Mouse (Mus musculus) kidney, embryonic 14.5 days (tissue): Measurements from ENCODE around the gene Fgf9. TPM values are rescaled to one million over a fixed set of nuclear protein-coding genes. Genes with fewer than 3 reads are reported as not detected.

Experiments used
- ATAC-seq: fragments of 200-750 bp; cut with Nextera tagmentation; 2 replicates; pipeline ENCODE4 v1.8.0; 2017; ENCODE audit warnings: moderate number of reproducible peaks, mild to moderate bottlenecking, moderate TSS enrichment, moderate library complexity; ENCODE audit not compliant: low FRiP score, low TSS enrichment
- H3K27ac ChIP-seq: fragments of 300-500 bp; sonication (generic); 2 replicates; pipeline ENCODE4 v1.5.1; 2014; ENCODE audit warnings: low read depth, mild to moderate bottlenecking, low read length, moderate library complexity, mixed read lengths
- H3K27me3 ChIP-seq: fragments of 300-500 bp; sonication (generic); 2 replicates; pipeline ENCODE4 v1.6.1; 2014; ENCODE audit warnings: mild to moderate bottlenecking, low read length; ENCODE audit not compliant: control insufficient read depth, insufficient read depth
- H3K36me3 ChIP-seq: fragments of 300-500 bp; sonication (generic); 2 replicates; pipeline ENCODE4 v1.6.1; 2014; ENCODE audit warnings: low read length, mixed read lengths; ENCODE audit not compliant: control insufficient read depth, insufficient read depth
- H3K4me1 ChIP-seq: fragments of 300-500 bp; sonication (generic); 2 replicates; pipeline ENCODE4 v1.6.1; 2014; ENCODE audit warnings: low read length, mixed read lengths; ENCODE audit not compliant: control insufficient read depth, insufficient read depth
- H3K4me2 ChIP-seq: fragments of 300-500 bp; sonication (generic); replicated peaks from 2 replicates; pipeline ENCODE4 v1.6.1; 2014; ENCODE audit warnings: low read depth, mild to moderate bottlenecking, low read length
- H3K4me3 ChIP-seq: fragments of 300-500 bp; sonication (generic); 2 replicates; pipeline ENCODE4 v1.5.1; 2014; ENCODE audit warnings: mild to moderate bottlenecking, low read length
- H3K9ac ChIP-seq: fragments of 300-500 bp; sonication (generic); 2 replicates; pipeline ENCODE4 v1.6.1; 2014; ENCODE audit warnings: low read depth, mild to moderate bottlenecking, low read length, moderate library complexity
- H3K9me3 ChIP-seq: fragments of 300-500 bp; sonication (generic); 2 replicates; pipeline ENCODE4 v1.6.1; 2016; ENCODE audit warnings: low read length; ENCODE audit not compliant: control insufficient read depth
- WGBS: fragments of 180-500 bp; shearing (Covaris S2); extraction: QIAGEN DNeasy Blood & Tissue Kit; methylation state at CpG from one replicate; pipeline ENCODE4 v1.1.7; 2014; 5-methylcytosine and 5-hydroxymethylcytosine counted together
- polyA plus RNA-seq: library from polyadenylated mRNA; unstranded; fragments of >200 nt; fragmentation: Nextera tagmentation; extraction: Ambion mirVana; gene quantifications from 2 replicates; pipeline ENCODE4 v1.2.1, GENCODE M21; 2014

Fgf9 gene
- polyA plus RNA-seq, 1 experiment from 2014 or later = 7.1 TPM

DNA sequence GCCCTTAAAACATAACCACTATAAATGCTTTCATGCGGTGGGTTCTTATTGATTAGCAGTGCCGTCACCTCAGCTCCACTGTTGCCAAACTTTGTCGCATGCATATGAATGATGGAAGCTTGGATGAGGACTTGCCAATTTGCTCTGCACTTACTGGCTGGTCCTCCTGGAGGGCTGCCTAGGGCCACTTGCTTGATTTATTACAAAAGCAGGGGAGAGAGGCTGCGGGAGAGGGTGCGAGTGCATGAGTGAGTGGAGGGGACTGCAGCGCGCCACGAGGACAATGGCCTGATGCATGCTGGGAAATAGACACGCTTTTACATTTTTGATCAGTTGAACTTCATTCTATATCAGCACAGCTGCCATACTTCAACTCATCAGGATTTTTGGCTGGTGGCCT is 39.3 kb downstream of the Fgf9 start:
- H3K36me3 ChIP-seq = no peaks in the 10 kb centered on the region
- 0 out of 2 replicates have a peak, but pooled peaks cover 3% of the 10 kb centered on the region for H3K4me1 ChIP-seq
- no peak overlapping the region for H3K4me3 ChIP-seq
- no peak overlapping the region for H3K4me2 ChIP-seq
- WGBS = 84% methylated on average over 9 of the region's 9 CpGs
- H3K27me3 ChIP-seq = no peaks in the 10 kb centered on the region
- H3K9ac ChIP-seq = no peak overlapping the region
- no peaks in the 10 kb centered on the region for H3K9me3 ChIP-seq
- H3K27ac ChIP-seq = no peak overlapping the region
- ATAC-seq = no peak

DNA sequence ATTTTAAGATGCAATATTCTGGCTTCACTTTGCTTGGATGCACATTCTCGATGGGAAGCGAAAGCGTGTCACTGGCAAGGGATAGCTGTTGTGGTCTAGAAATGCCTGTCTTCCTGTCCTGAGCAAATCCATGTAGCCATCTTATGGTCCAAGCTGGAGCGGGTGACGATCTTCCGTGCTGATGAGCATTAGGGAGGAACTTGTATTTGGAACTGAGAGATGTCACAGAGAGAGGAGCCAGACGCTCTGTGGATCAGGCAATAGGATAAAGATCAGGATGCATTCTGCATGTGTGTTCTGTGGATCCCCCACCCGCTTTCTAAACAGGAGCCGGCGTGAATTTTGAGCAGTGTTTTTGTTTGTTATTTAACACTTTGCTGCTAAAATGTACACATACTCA is 41.2 kb downstream of the Fgf9 start:
- no peaks in the 10 kb centered on the region for H3K9me3 ChIP-seq
- H3K9ac ChIP-seq = no peak overlapping the region
- H3K4me3 ChIP-seq = no peak overlapping the region
- no peaks in the 10 kb centered on the region for H3K36me3 ChIP-seq
- 91% methylated on average over 10 of the region's 10 CpGs for WGBS
- H3K27me3 ChIP-seq = no peaks in the 10 kb centered on the region
- ATAC-seq = no peak
- no peak overlapping the region for H3K27ac ChIP-seq
- H3K4me1 ChIP-seq = 0 out of 2 replicates have a peak, but pooled peaks cover 3% of the 10 kb centered on the region
- H3K4me2 ChIP-seq = no peak overlapping the region

DNA sequence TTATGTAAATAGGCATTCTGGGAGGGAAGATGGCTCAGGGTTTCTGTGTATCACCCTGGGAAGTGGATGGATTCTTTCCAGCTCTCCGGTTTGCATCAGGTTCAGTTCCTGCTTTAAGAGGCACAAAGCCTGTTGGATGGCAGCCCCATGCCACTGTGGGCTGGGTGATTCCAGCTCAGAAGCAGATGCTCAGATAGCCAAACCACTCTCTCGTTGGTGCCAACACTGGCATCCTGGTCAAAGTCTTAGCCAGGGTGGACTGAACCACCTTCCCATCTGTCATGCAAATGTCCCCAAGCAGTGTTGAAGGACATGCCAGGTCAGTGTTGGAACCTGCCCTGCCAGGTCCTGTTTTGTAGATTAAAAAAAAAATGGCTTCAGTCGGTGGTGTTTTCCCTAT is 42.0 kb downstream of the Fgf9 start:
- Histone ChIP-seq H3K9me3 (no peaks in the 10 kb centered on the region), H3K27me3 (no peaks in the 10 kb centered on the region), H3K4me1 (0 out of 2 replicates have a peak, but pooled peaks cover 3% of the 10 kb centered on the region), H3K4me3 (no peak overlapping the region), H3K36me3 (no peaks in the 10 kb centered on the region), H3K9ac (no peak overlapping the region), H3K27ac (no peak overlapping the region), H3K4me2 (no peak overlapping the region)
- no peak for ATAC-seq
- 68% methylated on average over 3 of the region's 3 CpGs for WGBS

DNA sequence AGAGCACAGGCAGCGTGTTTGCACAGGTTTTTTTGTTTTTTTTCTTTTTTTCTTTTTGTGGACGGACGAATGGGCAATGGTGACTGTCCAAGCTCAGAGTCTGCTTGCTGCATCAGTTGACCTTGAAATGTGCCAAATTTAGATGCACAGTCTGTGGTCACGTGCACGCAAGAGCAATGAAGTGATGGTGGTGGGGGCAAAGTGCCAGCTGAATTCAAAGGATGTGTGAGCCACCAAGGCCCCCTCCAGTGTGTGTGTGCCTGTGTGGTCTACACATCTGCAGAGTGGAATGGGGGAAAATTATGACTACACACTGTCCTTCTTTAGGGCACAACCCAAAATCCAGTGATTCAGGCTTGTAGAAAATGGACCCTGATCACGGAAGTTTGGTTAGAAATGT is 42.8 kb downstream of the Fgf9 start:
- Histone ChIP-seq H3K4me3 (no peak overlapping the region), H3K27ac (no peak overlapping the region), H3K27me3 (no peaks in the 10 kb centered on the region), H3K36me3 (no peaks in the 10 kb centered on the region), H3K4me1 (0 out of 2 replicates have a peak, but pooled peaks cover 3% of the 10 kb centered on the region), H3K9ac (no peak overlapping the region), H3K9me3 (no peaks in the 10 kb centered on the region), H3K4me2 (no peak overlapping the region)
- 24% methylated on average over 6 of the region's 6 CpGs for WGBS
- no peak for ATAC-seq

DNA sequence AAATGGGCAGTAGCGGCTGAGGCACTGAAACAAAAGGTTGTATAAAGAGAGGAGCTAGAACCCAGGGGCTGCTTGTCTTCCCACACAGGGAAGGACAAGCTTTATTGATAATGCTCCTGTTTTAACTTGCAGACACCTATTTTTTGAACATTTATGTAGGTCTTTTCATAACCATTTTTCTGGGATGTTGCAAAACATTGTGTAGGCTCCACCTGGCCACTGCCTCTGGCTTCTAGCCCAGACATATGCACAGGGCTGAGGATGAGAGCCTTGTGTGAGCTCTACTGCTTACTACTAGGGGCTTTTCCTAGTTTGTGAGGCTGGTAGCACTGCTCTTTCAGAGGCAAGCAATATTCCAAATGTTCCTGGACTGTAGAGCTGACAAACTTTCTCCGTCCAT is 43.8 kb downstream of the Fgf9 start:
- Histone ChIP-seq H3K4me2 (no peak overlapping the region), H3K27me3 (no peaks in the 10 kb centered on the region), H3K36me3 (no peaks in the 10 kb centered on the region), H3K9ac (no peak overlapping the region), H3K27ac (no peak overlapping the region), H3K4me1 (0 out of 2 replicates have a peak, but pooled peaks cover 3% of the 10 kb centered on the region), H3K4me3 (no peak overlapping the region), H3K9me3 (no peaks in the 10 kb centered on the region)
- 78% methylated on average over 2 of the region's 2 CpGs for WGBS
- no peak for ATAC-seq

DNA sequence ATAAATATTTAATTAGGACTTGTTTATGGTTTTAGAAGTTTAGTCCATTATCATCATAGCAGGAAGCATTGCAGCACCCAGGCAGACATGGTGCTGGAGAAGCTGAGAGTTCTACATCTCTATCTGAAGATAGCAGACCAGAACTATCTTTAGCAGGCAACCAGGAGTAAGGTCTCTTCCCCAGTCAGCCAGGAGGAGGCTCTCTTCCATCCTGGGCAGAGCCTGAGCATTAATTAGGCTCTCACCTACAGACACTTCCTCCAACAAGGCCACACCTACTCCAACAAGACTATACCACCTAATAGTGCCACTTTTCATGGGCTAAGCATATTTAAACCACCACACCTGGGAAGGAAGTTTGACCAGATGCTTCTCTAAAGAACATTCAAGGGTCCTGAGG is 54.3 kb downstream of the Fgf9 start:
- no peak overlapping the region for H3K4me3 ChIP-seq
- no peaks in the 10 kb centered on the region for H3K36me3 ChIP-seq
- no peaks in the 10 kb centered on the region for H3K4me1 ChIP-seq
- H3K27ac ChIP-seq = no peak overlapping the region
- no peak for ATAC-seq
- no peak overlapping the region for H3K4me2 ChIP-seq
- no peak overlapping the region for H3K9ac ChIP-seq
- H3K9me3 ChIP-seq = no peaks in the 10 kb centered on the region
- H3K27me3 ChIP-seq = no peaks in the 10 kb centered on the region

DNA sequence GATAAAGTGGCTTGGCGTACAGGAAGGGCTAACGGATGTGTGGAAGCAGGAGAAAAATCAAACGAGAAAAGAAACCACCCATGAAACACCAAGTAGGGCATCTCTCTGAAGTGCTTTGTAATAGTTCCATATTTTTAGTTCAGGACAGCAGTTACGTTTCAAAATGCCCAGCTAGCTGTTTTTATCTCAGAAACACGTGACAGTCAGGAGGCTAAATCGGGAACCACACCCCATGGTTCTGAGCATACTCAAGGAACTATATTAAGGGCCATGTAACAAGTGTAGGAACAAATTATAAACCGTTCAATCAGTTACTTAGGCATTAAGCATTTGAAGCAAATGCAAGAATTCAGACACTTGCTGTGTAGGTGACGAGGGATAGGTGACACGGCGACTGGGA is 56.2 kb downstream of the Fgf9 start:
- no peak overlapping the region for H3K27ac ChIP-seq
- H3K36me3 ChIP-seq = no peaks in the 10 kb centered on the region
- no peak for ATAC-seq
- no peaks in the 10 kb centered on the region for H3K9me3 ChIP-seq
- WGBS = 93% methylated on average over 10 of the region's 10 CpGs
- H3K4me3 ChIP-seq = no peak overlapping the region
- no peak overlapping the region for H3K4me2 ChIP-seq
- no peaks in the 10 kb centered on the region for H3K4me1 ChIP-seq
- no peak overlapping the region for H3K9ac ChIP-seq
- H3K27me3 ChIP-seq = no peaks in the 10 kb centered on the region

DNA sequence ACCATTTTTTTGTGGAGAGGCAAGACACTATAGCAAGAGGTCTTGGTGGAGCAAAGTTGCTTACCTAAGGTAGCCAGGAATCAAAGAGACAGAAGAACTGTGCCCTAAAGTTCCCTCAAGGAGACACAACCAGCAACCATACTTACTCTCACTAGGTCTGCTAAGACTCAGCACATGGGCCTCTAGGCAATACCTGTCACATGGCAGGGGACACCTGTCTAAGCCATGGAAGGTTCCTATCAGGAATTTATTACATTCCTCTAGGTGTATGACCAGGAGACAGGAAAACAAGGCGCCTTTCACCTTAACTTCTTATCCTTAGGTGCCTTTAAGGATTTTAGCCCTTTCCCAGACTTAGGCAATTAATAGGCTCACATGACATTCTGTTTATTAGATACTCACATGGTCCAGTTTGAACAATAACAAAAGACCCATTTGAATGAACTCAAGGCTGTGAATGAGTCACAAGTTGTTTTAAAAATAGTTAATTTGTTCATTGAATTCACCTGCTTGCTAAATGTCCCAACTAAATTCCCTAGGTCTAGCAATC is 69.2 kb downstream of the Fgf9 start:
- Histone ChIP-seq H3K36me3 (no peaks in the 10 kb centered on the region), H3K4me3 (no peak overlapping the region), H3K27ac (no peak overlapping the region), H3K4me1 (no peaks in the 10 kb centered on the region), H3K4me2 (no peak overlapping the region), H3K9ac (no peak overlapping the region), H3K27me3 (no peaks in the 10 kb centered on the region), H3K9me3 (no peaks in the 10 kb centered on the region)
- 85% methylated on average over 1 of the region's 1 CpGs for WGBS
- ATAC-seq = no peak

DNA sequence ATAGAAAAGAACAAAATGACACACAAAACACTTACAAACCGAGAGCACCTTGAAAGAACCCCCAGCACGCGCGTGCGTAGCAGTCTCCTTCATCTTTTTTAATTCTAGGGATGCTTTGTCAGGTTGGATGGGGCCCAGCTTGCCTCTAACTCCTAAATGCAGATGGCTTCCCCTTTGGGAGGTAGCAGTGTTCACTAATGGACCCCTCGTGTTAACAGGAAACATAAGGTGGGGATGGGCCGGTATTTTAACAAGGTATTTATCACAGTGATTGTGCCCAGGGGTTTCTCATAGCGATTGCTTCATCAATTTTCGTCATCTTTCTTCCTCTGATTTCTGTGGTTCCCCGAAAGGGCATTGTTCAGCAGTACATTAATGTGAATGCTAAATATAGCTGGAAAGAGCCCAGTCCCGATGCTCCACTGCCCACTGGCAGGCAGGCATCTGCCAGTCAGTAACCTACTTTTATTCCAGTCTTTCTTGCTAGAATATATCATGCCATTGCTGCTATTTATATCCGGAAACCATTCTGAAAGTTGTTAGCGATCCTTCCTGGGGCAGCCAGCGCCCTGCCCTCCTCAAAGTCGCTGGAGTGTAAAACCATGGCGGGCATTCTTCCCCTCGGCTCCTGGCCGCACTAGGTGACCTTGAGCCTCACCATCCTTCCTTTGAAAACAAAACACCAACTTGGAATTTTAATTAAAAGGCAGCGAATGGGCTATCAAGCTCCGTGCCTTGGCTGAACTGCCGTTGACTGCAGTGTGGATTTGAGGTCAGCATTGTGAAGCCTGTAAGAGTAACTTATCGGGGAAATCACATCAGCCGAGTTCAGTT is 79.5 kb downstream of the Fgf9 start:
- no peaks in the 10 kb centered on the region for H3K27me3 ChIP-seq
- peak overlapping the region; percentile 15; the same call in 1 of the 2 replicates for H3K27ac ChIP-seq
- H3K4me2 ChIP-seq = peak overlapping the region; percentile 25
- H3K9ac ChIP-seq = no peak overlapping the region; the same call in 1 of the 2 replicates
- WGBS = 45% methylated on average over 23 of the region's 23 CpGs
- no peaks in the 10 kb centered on the region for H3K9me3 ChIP-seq
- no peak overlapping the region for H3K4me3 ChIP-seq
- H3K36me3 ChIP-seq = no peaks in the 10 kb centered on the region
- peaks cover 5% of the 10 kb centered on the region for H3K4me1 ChIP-seq
- ATAC-seq = peak; percentile 61; the same call in 1 of the 2 replicates
